Mouse (Mus musculus) layer of hippocampus, postnatal 25 days (tissue): Measurements from ENCODE around the gene Zfp811. TPM values are rescaled to one million over a fixed set of nuclear protein-coding genes. Genes with fewer than 3 reads are reported as not detected.
"Not testable (repeated sequence)": the region's sequence is repeated elsewhere in the genome, so short reads cannot be mapped to it uniquely, and the experiment has no call there.

Source experiments
- DNase-seq, 2 experiments: peaks; one replicate each; pipeline ENCODE4 v3.0.0; 2022; ENCODE audit warnings: mixed read lengths in 2 of 2, low spot score in 1 of 2; ENCODE audit errors: extremely low spot score in 1 of 2
- total RNA-seq, 2 experiments: library from RNA; stranded (reverse); gene quantifications; 2 replicates each; pipeline ENCODE4 v1.2.3; 2021

Gene Zfp811
- 1 to 10 TPM; 6.2 to 6.7 TPM for total RNA-seq

- peak; percentile 28 to 40 for DNase-seq
These were observed at the start of gene Zfp811 for GRCm38 (mm10) chr17:32809544-32810374. Gene Zfp811, minus strand, starts transcription at chr17:32809931.

- not testable (repeated sequence) for DNase-seq
These were observed 47.0 kb upstream of the Zfp811 start for GRCm38 (mm10) chr17:32856713-32857112.

GRCm38 (mm10) chr17:32851581-32851980, 41.9 kb upstream of the Zfp811 start:
- no peak for DNase-seq

GRCm38 (mm10) chr17:32841388-32841787, 31.7 kb upstream of the Zfp811 start:
- no peak for DNase-seq

GRCm38 (mm10) chr17:32839083-32839802, 29.5 kb upstream of the Zfp811 start:
- DNase-seq: no peak

DNA sequence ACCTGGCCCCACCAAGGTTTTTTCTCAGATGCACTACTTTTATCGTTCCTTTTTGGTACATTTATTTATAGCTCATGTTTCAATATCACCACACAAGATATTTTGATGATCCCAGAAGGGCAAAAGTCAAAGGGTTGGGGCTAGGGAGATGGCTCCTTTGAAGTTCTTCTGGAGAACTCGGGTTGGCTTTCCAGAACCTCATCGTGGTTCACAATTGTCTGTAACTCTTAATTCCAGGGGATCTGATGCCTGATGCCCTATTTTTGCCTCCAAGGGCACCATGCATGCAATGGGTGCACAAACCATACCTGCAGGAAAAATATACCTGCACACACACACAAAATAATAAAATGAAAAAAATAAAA, 20.7 kb upstream of the Zfp811 start:
- no peak for DNase-seq

DNA sequence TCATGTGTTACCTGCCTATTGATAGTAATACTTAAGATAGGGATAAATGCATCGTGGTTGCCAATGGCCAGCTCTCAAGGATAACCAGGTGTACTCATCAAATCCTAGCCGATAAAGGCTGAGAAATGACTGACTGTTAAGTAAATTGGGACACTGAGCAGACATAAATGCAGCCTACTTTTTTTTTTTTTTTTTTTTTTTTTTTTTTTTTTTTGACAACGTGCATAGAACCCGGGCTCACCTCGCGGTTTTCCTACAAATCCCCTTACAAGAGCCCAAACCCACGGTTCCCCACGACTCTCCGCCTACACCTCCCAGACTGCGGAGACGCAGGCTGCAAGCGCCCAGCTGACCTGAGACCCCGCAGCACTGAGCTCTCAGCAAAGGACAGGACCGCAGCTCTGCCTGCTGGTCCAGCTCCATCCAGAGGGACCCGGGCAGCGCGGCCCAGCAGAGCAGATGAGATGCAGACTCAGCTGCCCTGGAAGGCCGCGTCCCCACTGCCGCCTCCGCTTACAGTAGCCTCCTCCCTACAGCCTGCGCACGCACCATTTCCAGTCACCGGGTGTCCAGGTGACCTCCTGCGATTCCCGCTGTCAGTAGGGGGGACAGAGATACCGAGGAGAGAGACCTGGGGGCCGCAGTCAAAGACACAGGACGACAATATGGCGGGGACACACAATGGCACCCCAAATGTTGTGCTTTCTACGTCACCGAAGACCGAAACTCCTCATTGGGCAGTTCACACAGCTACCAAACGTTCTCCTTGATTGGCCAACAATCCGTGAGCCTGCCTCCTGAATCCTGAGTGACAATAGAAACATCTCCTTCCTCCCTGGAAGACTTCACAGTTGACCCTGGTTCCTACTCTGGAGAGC, 20.0 kb upstream of the Zfp811 start, which contains the start of gene Zfp799:
Gene Zfp799 (minus strand): TSS at position 722 of the 878 bp plus-strand sequence.
- peak; percentile 57 to 61 for DNase-seq

- no peak for DNase-seq
These were observed 6.5 kb upstream of the Zfp811 start for GRCm38 (mm10) chr17:32816074-32816784.

GRCm38 (mm10) chr17:32814136-32814535, 4.4 kb upstream of the Zfp811 start:
- no peak for DNase-seq

- DNase-seq: no peak
These were observed 917 bp upstream of the Zfp811 start for GRCm38 (mm10) chr17:32810648-32811047.

GRCm38 (mm10) chr17:32808921-32809320, 810 bp downstream of the Zfp811 start:
- no peak for DNase-seq

GRCm38 (mm10) chr17:32789244-32789643, 20.5 kb downstream of the Zfp811 start:
- no peak for DNase-seq

GRCm38 (mm10) chr17:32788576-32788975, 21.2 kb downstream of the Zfp811 start:
- DNase-seq: no peak

DNA sequence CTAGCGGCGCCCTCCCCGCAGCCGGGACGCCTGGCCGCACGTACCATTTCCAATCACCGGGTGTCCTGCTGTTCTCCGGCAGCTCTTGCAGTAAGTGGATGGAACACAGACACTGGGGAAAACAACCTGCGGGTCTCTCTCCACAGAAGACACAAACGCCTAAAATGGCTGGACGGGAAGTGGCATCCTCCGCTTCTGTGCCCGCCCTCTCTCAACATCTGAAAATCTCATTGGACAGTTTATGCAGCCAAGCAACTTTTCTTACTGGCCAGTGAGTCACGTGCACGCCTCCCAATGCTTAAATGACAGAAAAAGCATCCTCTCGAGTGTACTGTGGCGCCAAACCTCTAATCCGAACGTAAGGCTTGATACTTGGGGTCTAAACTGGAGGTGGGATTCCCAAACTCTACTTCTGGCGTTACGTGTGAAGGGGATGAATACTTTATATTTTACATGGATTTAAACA, 21.6 kb downstream of the Zfp811 start, which contains the start of gene Zfp871:
Gene Zfp871 (minus strand): TSS at position 194 of the 466 bp plus-strand sequence.
- peak; percentile 69 to 72 for DNase-seq

DNA sequence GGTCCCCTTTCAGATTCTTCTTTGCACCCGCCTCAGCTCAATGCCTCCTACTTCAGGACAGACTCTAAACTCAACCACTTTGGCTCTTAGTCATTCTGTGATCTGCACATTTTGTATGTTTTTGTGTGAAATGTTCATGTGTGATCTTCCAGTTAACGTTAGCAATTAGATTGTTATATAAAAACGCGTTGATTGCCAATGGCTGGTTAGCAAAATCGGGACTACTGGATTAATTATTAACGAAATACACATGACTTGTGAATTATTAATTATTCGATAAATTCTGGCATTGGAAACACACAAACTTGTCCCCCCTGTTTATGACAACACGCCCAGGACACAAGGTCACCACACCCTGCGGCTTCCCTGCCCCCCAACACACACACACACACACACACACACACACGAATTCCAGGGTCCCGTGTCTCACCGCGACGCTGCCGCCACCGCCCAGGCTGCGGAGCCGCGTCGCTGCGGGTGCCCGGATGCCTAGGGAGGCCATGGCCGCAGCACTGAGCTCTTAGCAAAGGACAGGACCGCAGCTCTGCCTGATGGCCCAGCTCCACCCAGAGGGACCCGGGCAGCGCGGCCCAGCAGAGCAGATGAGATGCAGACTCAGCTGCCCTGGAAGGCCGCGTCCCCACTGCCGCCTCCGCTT, 22.2 kb downstream of the Zfp811 start:
- DNase-seq: no peak

GRCm38 (mm10) chr17:32786944-32787343, 22.8 kb downstream of the Zfp811 start:
- no peak for DNase-seq

GRCm38 (mm10) chr17:32785656-32786055, 24.1 kb downstream of the Zfp811 start:
- DNase-seq: no peak

DNA sequence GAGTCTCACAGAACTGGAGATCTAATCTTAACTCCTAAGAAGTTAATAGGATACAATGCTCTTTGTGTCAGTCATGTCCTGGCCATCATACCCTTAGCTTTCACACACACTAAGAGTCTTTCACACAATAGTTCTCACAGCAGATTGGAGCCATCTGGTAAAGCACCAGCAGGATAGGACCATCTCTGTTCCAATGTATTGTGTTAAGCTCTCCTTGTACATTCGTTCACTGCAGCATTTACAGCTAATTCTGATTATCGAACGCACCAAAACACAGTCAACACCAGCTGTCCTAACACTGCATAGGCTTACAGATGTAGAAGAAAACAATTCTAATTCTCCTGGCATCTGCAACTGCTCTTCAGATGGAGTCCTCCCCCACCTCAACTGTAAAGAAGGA, 32.2 kb downstream of the Zfp811 start:
- DNase-seq: no peak

DNA sequence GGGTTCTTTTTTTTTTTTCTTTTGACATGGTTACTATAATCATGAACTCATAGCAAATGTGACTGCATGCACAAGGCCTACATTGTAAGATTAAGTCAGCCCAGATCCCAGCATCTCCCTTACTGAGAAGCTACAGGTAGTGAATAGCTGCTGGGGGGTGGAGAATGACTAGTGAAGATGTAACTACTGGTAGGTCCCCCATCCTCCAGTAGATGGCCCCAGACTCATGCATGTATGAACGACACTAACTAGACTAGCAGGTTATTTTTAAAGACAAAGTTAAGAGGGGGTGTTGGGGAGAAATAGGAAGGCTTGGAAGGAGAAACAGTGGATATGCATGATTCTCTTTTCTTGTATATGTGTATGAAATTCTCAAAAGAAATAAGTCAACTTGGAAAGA, 38.5 kb downstream of the Zfp811 start:
- no peak for DNase-seq
